Mouse (Mus musculus) spleen, adult 2 months (tissue): Measurements from ENCODE around the gene Tubb5. TPM values are rescaled to one million over a fixed set of nuclear protein-coding genes. Genes with fewer than 3 reads are reported as not detected.

Source experiments
- DNase-seq, 2 experiments: peaks; one replicate each; pipeline versions ENCODE4 v3.0.0 to v3.0.0-alpha.2; 2012 to 2021; ENCODE audit warnings: low spot score in 2 of 2, low read depth in 1 of 2
- H3K27ac ChIP-seq: fragments of 200-500 bp; 2 replicates; pipeline ENCODE4 v1.5.1; 2012; ENCODE audit warnings: low read length, inconsistent platforms; ENCODE audit not compliant: insufficient read depth
- H3K27me3 ChIP-seq: fragments of 200-500 bp; 2 replicates; pipeline ENCODE4 v1.6.1; 2012; ENCODE audit warnings: mild to moderate bottlenecking, moderate library complexity, low read length, inconsistent platforms; ENCODE audit not compliant: control insufficient read depth, insufficient read depth
- H3K36me3 ChIP-seq: fragments of 200-500 bp; 2 replicates; pipeline ENCODE4 v1.6.1; 2012; ENCODE audit warnings: mild to moderate bottlenecking, low read length, inconsistent platforms; ENCODE audit not compliant: control insufficient read depth, insufficient read depth
- H3K4me1 ChIP-seq: fragments of 200-500 bp; 2 replicates; pipeline ENCODE4 v1.6.1; 2011; ENCODE audit warnings: inconsistent platforms; ENCODE audit not compliant: control insufficient read depth, insufficient read depth, insufficient read length
- H3K4me3 ChIP-seq: fragments of 200-500 bp; 2 replicates; pipeline ENCODE4 v1.5.1; 2011; ENCODE audit warnings: mild to moderate bottlenecking, inconsistent platforms; ENCODE audit not compliant: insufficient read depth, insufficient read length; ENCODE audit errors: extremely low read depth
- CTCF ChIP-seq: fragments of 200-500 bp; IDR thresholded peaks from 2 replicates; pipeline ENCODE4 v1.5.1; 2011; ENCODE audit warnings: mild to moderate bottlenecking, inconsistent platforms; ENCODE audit not compliant: insufficient read depth, insufficient read length, insufficient replicate concordance; ENCODE audit errors: extremely low read depth
- POLR2A ChIP-seq: fragments of 200-500 bp; IDR thresholded peaks from 2 replicates; pipeline ENCODE4 v1.6.1; 2011; ENCODE audit warnings: low read depth, low read length, inconsistent platforms
- WGBS: fragments of 180-500 bp; shearing (Covaris S2); methylation state at CpG from one replicate; pipeline ENCODE4 v1.1.7; 2018; 5-methylcytosine and 5-hydroxymethylcytosine counted together
- polyA plus RNA-seq: library from polyadenylated mRNA; depleted of rRNA; stranded (reverse); fragments of >200 nt; gene quantifications from 2 replicates; pipeline ENCODE4 v1.2.3, GENCODE M21; 2012

Tubb5 gene
- polyA plus RNA-seq, 1 experiment = 305 TPM

GRCm38 (mm10) chr17:35813653-35814052, 24.5 kb downstream of the Tubb5 start:
- no peak for TF ChIP-seq POLR2A
- no peak for TF ChIP-seq CTCF
- Histone ChIP-seq H3K27me3 (no peaks in the 10 kb centered on the region), H3K27ac (peak overlapping the region; percentile 15; the same call in 1 of the 2 replicates), H3K36me3 (no peaks in the 10 kb centered on the region), H3K4me1 (peaks cover 7% of the 10 kb centered on the region; the same call in 1 of the 2 replicates), H3K4me3 (no peak overlapping the region)
- 25% methylated on average over 7 of the region's 7 CpGs for WGBS
- no peak for DNase-seq

- no peaks in the 10 kb centered on the region for H3K27me3 ChIP-seq
- H3K27ac ChIP-seq = peak overlapping the region; percentile 15
- peak in 1 of 2 experiments; percentile 27 for DNase-seq
- 16% methylated on average over 7 of the region's 7 CpGs for WGBS
- no peak for TF ChIP-seq CTCF
- TF ChIP-seq POLR2A = no peak
- no peak overlapping the region for H3K4me3 ChIP-seq
- H3K4me1 ChIP-seq = peaks cover 7% of the 10 kb centered on the region; the same call in 1 of the 2 replicates
- no peaks in the 10 kb centered on the region for H3K36me3 ChIP-seq
Observed at GRCm38 (mm10) chr17:35813245-35813647, 24.9 kb downstream of the Tubb5 start.

GRCm38 (mm10) chr17:35812736-35813135, 25.4 kb downstream of the Tubb5 start:
- peak overlapping the region; percentile 15; the same call in 1 of the 2 replicates for H3K27ac ChIP-seq
- TF ChIP-seq POLR2A = no peak
- no peak for TF ChIP-seq CTCF
- DNase-seq = no peak
- no peak overlapping the region for H3K4me3 ChIP-seq
- H3K36me3 ChIP-seq = no peaks in the 10 kb centered on the region
- H3K27me3 ChIP-seq = no peaks in the 10 kb centered on the region
- 68% methylated on average over 6 of the region's 6 CpGs for WGBS
- peaks cover 7% of the 10 kb centered on the region; the same call in 1 of the 2 replicates for H3K4me1 ChIP-seq

- H3K27me3 ChIP-seq = no peaks in the 10 kb centered on the region
- H3K4me1 ChIP-seq = peaks cover 7% of the 10 kb centered on the region; the same call in 1 of the 2 replicates
- no peak for DNase-seq
- 89% methylated on average over 5 of the region's 5 CpGs for WGBS
- H3K27ac ChIP-seq = no peak overlapping the region
- no peaks in the 10 kb centered on the region for H3K36me3 ChIP-seq
- H3K4me3 ChIP-seq = no peak overlapping the region
- TF ChIP-seq POLR2A (no peak), CTCF (no peak)
Observed at GRCm38 (mm10) chr17:35812307-35812706, 25.8 kb downstream of the Tubb5 start.

GRCm38 (mm10) chr17:35810900-35811648, 27.0 kb downstream of the Tubb5 start:
- WGBS = 52% methylated on average over 5 of the region's 5 CpGs
- Histone ChIP-seq H3K27me3 (no peaks in the 10 kb centered on the region), H3K36me3 (no peaks in the 10 kb centered on the region), H3K27ac (no peak overlapping the region), H3K4me1 (peaks cover 7% of the 10 kb centered on the region; the same call in 1 of the 2 replicates), H3K4me3 (no peak overlapping the region)
- TF ChIP-seq CTCF = no peak
- no peak for TF ChIP-seq POLR2A
- DNase-seq = no peak

- Histone ChIP-seq H3K36me3 (no peaks in the 10 kb centered on the region), H3K4me1 (peaks cover 7% of the 10 kb centered on the region; the same call in 1 of the 2 replicates), H3K27me3 (no peaks in the 10 kb centered on the region), H3K27ac (no peak overlapping the region), H3K4me3 (no peak overlapping the region)
- DNase-seq = no peak
- WGBS = 85% methylated on average over 11 of the region's 11 CpGs
- no peak for TF ChIP-seq POLR2A
- no peak for TF ChIP-seq CTCF
Observed at GRCm38 (mm10) chr17:35809395-35809794, 28.7 kb downstream of the Tubb5 start.

GRCm38 (mm10) chr17:35808073-35808472, 30.0 kb downstream of the Tubb5 start:
- WGBS = 51% methylated on average over 9 of the region's 9 CpGs
- Histone ChIP-seq H3K4me3 (no peak overlapping the region), H3K4me1 (no peaks in the 10 kb centered on the region), H3K27me3 (no peaks in the 10 kb centered on the region), H3K27ac (no peak overlapping the region), H3K36me3 (no peaks in the 10 kb centered on the region)
- TF ChIP-seq CTCF (no peak), POLR2A (no peak)
- DNase-seq = no peak
